Mouse (Mus musculus) E14TG2a.4 (cell line): ENCODE measurements around the gene Rxylt1.
A peak's percentile ranks its signal among the peaks of the same experiment; 100 is the strongest.

ENCODE experiments used
- CTCF ChIP-seq: conservative IDR thresholded peaks from 2 replicates; pipeline ENCODE4 v1.5.1; 2014; ENCODE audit warnings: low read length
- POU5F1 ChIP-seq: IDR thresholded peaks from 2 replicates; pipeline ENCODE4 v1.6.1; 2014; ENCODE audit warnings: low read length, borderline replicate concordance

DNA sequence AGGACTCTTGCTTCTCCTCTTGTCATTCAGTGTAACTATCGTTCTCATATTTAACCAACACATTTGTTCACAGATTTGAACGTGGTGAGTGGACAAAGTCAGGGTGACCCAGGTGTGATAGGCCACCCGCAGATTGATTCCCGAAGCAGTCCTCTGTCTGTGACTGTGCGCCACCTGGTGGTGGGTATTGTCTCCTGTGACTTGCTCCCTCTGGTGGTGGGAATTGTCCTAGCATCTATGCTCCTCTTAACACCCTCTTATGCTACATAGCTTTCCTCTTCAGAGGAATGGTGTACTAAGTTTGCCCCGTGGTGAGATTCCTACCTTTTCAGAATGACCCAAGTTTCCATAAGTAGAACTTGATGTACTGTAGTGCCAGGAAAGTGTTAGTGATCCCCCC is 45.3 kb downstream of the Rxylt1 start:
- peak; percentile 92 for TF ChIP-seq CTCF
- TF ChIP-seq POU5F1, result no peak
